ENCODE assay signal across 15 mouse cellular contexts in genomic region chr7:115153764-115154509, GRCm38 (mm10).
DNase-seq lines count a peak whose midpoint lies in the region; ATAC-seq lines count a peak whose summit lies in the region.
"Had no signal": no experiment of that assay in that cellular context is flagged by ENCODE, and none has a peak within 500 bp of the region (broad histone marks: within the 10 kb centered on the region; RNA-seq: fewer than 3 reads in every experiment).

No protein-coding gene starts in this region.

- H3K9me3 ChIP-seq in hindbrain, embryonic 10.5 days = no peaks in the 10 kb centered on the region
- no peaks in the 10 kb centered on the region for H3K9me3 ChIP-seq in hindbrain, embryonic 11.5 days (ENCODE audit: control insufficient read depth, low read length)
- H3K9me3 ChIP-seq in embryonic facial prominence, embryonic 10.5 days = no peaks in the 10 kb centered on the region
- no peaks in the 10 kb centered on the region for H3K9me3 ChIP-seq in limb, embryonic 10.5 days (replicated peaks)
- H3K9me3 ChIP-seq: liver, embryonic 12.5 days had no signal

- H3K9ac ChIP-seq in hindbrain, embryonic 11.5 days (ENCODE audit: low read depth, low read length) = no peak overlapping the region
- H3K9ac ChIP-seq: liver, embryonic 12.5 days had no signal

- H3K27ac ChIP-seq in hindbrain, embryonic 10.5 days = peak overlapping the region; percentile 19
- H3K27ac ChIP-seq in hindbrain, embryonic 11.5 days (ENCODE audit: low read depth, low read length) = no peak overlapping the region
- peak overlapping the region; percentile 72 for H3K27ac ChIP-seq in embryonic facial prominence, embryonic 10.5 days (replicated peaks)
- H3K27ac ChIP-seq in limb, embryonic 10.5 days = peak overlapping the region; percentile 79
- H3K27ac ChIP-seq: kidney, postnatal 0 days; layer of hippocampus, adult 2 months; liver, embryonic 12.5 days had no signal

- no peaks in the 10 kb centered on the region for H3K36me3 ChIP-seq in hindbrain, embryonic 10.5 days
- H3K36me3 ChIP-seq in hindbrain, embryonic 11.5 days (ENCODE audit: control insufficient read depth, insufficient read depth, low read length) = no peaks in the 10 kb centered on the region
- H3K36me3 ChIP-seq in embryonic facial prominence, embryonic 10.5 days (replicated peaks) = no peaks in the 10 kb centered on the region
- no peaks in the 10 kb centered on the region for H3K36me3 ChIP-seq in limb, embryonic 10.5 days
- H3K36me3 ChIP-seq: liver, embryonic 12.5 days had no signal

- no peak for ATAC-seq in hindbrain, embryonic 11.5 days (ENCODE audit: low FRiP score)
- ATAC-seq: hindbrain, embryonic 16.5 days; liver, embryonic 12.5 days had no signal

- H3K27me3 ChIP-seq in hindbrain, embryonic 10.5 days (ENCODE audit: insufficient read depth, poor library complexity, severe bottlenecking) = no peaks in the 10 kb centered on the region
- H3K27me3 ChIP-seq in hindbrain, embryonic 11.5 days (ENCODE audit: control insufficient read depth, insufficient read depth, low read length) = no peaks in the 10 kb centered on the region
- H3K27me3 ChIP-seq in embryonic facial prominence, embryonic 10.5 days (replicated peaks; ENCODE audit: low read depth, poor library complexity, severe bottlenecking) = no peaks in the 10 kb centered on the region
- H3K27me3 ChIP-seq in limb, embryonic 10.5 days (ENCODE audit: low read depth, poor library complexity, severe bottlenecking) = no peaks in the 10 kb centered on the region
- H3K27me3 ChIP-seq: liver, embryonic 12.5 days had no signal

- WGBS in hindbrain, embryonic 10.5 days = 60% methylated on average over 4 of the region's 4 CpGs
- 56% methylated on average over 4 of the region's 4 CpGs for WGBS in hindbrain, embryonic 11.5 days
- 30% methylated on average over 4 of the region's 4 CpGs for WGBS in embryonic facial prominence, embryonic 10.5 days
- WGBS in limb, embryonic 10.5 days = 48% methylated on average over 4 of the region's 4 CpGs

- H3K4me2 ChIP-seq in hindbrain, embryonic 11.5 days (replicated peaks; ENCODE audit: low read depth, low read length) = no peak overlapping the region
- H3K4me2 ChIP-seq: liver, embryonic 12.5 days had no signal

- H3K4me1 ChIP-seq in hindbrain, embryonic 10.5 days (replicated peaks) = peaks cover 15% of the 10 kb centered on the region
- H3K4me1 ChIP-seq in hindbrain, embryonic 11.5 days (replicated peaks; ENCODE audit: control insufficient read depth, insufficient read depth, low read length) = no peaks in the 10 kb centered on the region
- H3K4me1 ChIP-seq in embryonic facial prominence, embryonic 10.5 days = peaks cover 25% of the 10 kb centered on the region
- peaks cover 31% of the 10 kb centered on the region for H3K4me1 ChIP-seq in limb, embryonic 10.5 days
- H3K4me1 ChIP-seq: liver, embryonic 12.5 days; megakaryocyte, embryonic 14.5 days had no signal

- peak; percentile 18 for DNase-seq in hindbrain, embryonic 10.5 days (ENCODE audit: low spot score)
- DNase-seq in hindbrain, embryonic 11.5 days (ENCODE audit: low spot score) = no peak
- peak; percentile 67 for DNase-seq in embryo, embryonic 10 days (ENCODE audit: low spot score)
- peak; percentile 52 for DNase-seq in embryonic facial prominence, embryonic 10.5 days (ENCODE audit: low spot score)
- DNase-seq in limb, embryonic 10.5 days (ENCODE audit: low spot score) = peak; percentile 45
- no peak for DNase-seq in layer of hippocampus, postnatal 14 days (ENCODE audit: low spot score in 2 of 2)
- no peak for DNase-seq in right cerebral cortex, postnatal 4 days
- DNase-seq: cerebellum, adult 11-12 months; gastrocnemius, postnatal 14 days had no signal

- H3K4me3 ChIP-seq in hindbrain, embryonic 10.5 days = no peak overlapping the region
- H3K4me3 ChIP-seq in hindbrain, embryonic 11.5 days (ENCODE audit: low read depth, low read length) = no peak overlapping the region
- no peak overlapping the region for H3K4me3 ChIP-seq in embryonic facial prominence, embryonic 10.5 days
- no peak overlapping the region for H3K4me3 ChIP-seq in limb, embryonic 10.5 days
- H3K4me3 ChIP-seq: erythroblast, embryonic 14.5 days; layer of hippocampus, adult 2 months; liver, embryonic 12.5 days; megakaryocyte, embryonic 14.5 days had no signal

Comparison
In these comparisons a context has a peak if more than half of its experiments do, and no peak if none do; other contexts are left out.
1. DNase-seq: peak in hindbrain, embryonic 10.5 days (single experiment), embryo, embryonic 10 days (single experiment), embryonic facial prominence, embryonic 10.5 days (single experiment) and limb, embryonic 10.5 days (single experiment); none in hindbrain, embryonic 11.5 days (single experiment), layer of hippocampus, postnatal 14 days (0 of 2) and right cerebral cortex, postnatal 4 days (single experiment).